Mouse (Mus musculus) adrenal gland (tissue): ENCODE results near the gene Tigd4.
"Not testable (repeated sequence)": the region's sequence is repeated elsewhere in the genome, so short reads cannot be mapped to it uniquely, and the experiment has no call there.

Experiments
- intact Hi-C: fragments of 180-260 bp; cut with DNase I; formaldehyde crosslinking; loops from one replicate; pipeline ENCODE4 v1.15.1; 2025
- long read RNA-seq, 2 experiments: library from polyadenylated mRNA; unstranded; transcript quantifications; one replicate each; pipeline ENCODE4 v2.0.0; 2020; ENCODE audit warnings: borderline replicate concordance in 1 of 2; ENCODE audit not compliant: insufficient replicate concordance in 1 of 2

Tigd4 gene
- long read RNA-seq, experiment 1 = 0 reads
- long read RNA-seq, experiment 2 = 0 reads

DNA sequence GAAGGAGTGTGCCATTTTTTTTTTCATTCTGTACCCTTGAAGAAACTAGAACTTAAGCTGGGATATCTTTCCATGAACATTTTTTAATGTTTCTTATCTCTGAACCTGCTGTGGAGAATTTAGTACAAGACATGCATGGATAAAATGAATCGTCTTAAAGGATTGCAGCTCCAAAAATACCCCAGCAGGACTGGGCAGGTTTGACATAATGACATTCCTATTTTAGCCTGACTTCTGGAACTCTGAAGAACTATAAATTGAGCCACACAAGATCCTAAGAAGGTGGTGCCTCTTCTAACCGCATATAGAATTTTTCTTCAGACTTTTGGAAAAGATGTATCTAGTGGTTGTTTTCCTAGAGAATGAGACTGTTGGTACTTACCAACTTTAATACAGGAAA lies at the start of gene Tigd4:
Gene Tigd4, plus strand, starts transcription at position 301 of the 400 bp plus-strand sequence.
- intact Hi-C loops = no loop called here

DNA sequence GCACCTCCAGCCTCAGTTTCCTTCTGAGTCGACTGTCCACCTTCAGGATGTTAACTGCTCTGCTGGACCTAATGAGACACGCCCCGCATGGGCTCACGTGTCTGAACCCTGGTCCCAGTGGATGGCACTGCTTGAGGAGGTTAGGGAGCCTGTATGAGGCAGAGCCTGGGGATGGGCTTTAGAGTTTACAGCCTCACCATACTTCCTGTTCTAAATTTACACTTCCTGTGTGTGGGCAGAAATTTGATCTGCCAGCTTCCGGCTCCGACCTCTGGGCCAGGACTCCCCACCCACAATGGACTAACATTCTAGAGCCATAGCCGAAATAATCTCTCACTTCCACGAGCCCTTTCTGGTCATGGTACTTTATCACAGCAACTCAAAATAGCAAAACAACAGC lies 46.2 kb upstream of the Tigd4 start:
- intact Hi-C loops = loop anchor here (10.0 kb wide), 1 partner anchor 372 kb away; the partner anchor contains the start of gene Gm6525

DNA sequence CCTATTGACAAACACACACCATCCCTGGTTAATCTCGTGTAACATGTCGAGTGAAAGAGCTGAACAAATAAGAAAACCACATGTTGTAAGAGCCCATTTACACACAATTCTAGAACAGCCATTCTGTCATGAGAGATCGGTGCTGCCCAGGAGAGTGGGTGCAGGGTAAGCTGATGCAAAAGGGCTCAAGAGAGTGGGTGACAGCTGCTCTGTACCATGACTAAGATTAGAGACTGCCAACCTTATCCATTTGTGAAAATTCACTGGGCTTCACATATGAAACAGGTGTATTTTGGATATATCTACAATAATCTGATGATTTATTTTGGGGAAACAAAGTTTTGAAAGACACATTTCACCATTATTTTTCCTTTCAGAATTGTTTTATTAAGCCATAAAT lies 37.6 kb upstream of the Tigd4 start:
- intact Hi-C loops = no loop called here

- intact Hi-C loops = no loop called here
Observed at GRCm38 (mm10) chr3:84558301-84558700, 35.1 kb upstream of the Tigd4 start.

- intact Hi-C loops = not testable (repeated sequence)
Observed at GRCm38 (mm10) chr3:84562911-84563310, 30.5 kb upstream of the Tigd4 start.

DNA sequence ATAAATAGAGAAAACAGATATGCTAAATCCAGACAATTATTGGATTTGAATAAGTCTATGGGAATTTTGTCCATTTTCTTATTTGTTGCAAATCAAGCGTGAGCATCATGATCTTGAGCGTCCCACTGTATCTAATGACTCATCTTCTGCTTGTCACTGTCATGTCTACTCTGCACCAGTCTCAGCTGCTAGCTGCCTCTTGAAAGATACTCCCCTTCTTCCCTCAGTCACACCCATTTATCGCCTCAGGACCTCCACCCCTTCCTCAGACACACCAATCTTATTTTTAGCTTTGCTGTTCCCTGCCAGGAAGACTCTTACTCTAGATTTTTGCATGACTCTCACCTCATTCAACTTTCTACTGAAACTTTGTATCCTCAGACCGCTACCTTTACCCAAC lies 30.0 kb upstream of the Tigd4 start:
- intact Hi-C loops = no loop called here

DNA sequence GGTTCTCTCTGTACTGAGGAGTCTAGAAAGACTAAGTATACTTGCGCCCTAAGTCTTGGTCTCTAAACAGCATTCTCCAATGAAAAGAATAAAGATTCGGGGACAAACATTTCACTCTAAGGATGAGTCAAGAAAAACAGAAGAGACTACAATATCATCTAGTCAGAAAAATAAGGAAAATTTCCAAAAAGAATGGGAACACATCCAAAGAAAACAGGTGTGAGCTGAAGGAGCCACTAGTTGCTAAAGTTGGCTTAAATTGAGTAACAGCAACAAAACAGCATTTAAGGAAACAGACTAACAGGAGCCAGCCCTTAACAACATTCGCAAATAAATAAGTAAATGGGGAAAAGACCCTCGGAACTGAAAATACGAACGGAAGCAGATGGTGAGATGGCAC lies 24.8 kb upstream of the Tigd4 start:
- intact Hi-C loops = no loop called here

- intact Hi-C loops = no loop called here
Observed at GRCm38 (mm10) chr3:84569587-84569986, 23.8 kb upstream of the Tigd4 start.

DNA sequence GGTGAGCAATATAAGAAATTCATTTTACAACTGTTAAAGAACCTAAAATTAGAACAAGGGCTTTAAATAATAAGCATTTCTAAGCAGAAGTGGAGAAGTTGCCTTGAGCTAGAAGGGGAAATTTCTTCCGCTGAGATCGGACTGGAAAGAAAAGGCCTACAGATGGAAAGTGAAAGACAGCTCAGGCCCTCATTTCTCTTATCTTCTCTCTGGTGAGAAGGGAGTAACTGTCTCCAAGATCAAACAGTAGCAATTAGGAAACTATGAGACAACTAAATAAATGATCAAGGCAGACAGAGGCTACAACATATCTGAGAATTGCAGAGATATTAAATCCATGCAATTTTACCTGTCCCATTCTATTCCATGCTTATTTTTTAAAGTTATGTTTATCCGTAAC lies 22.9 kb upstream of the Tigd4 start:
- intact Hi-C loops = no loop called here

- intact Hi-C loops = no loop called here
Observed at GRCm38 (mm10) chr3:84580716-84581115, 12.7 kb upstream of the Tigd4 start.

- intact Hi-C loops = no loop called here
Observed at GRCm38 (mm10) chr3:84581696-84582022, 11.7 kb upstream of the Tigd4 start.

DNA sequence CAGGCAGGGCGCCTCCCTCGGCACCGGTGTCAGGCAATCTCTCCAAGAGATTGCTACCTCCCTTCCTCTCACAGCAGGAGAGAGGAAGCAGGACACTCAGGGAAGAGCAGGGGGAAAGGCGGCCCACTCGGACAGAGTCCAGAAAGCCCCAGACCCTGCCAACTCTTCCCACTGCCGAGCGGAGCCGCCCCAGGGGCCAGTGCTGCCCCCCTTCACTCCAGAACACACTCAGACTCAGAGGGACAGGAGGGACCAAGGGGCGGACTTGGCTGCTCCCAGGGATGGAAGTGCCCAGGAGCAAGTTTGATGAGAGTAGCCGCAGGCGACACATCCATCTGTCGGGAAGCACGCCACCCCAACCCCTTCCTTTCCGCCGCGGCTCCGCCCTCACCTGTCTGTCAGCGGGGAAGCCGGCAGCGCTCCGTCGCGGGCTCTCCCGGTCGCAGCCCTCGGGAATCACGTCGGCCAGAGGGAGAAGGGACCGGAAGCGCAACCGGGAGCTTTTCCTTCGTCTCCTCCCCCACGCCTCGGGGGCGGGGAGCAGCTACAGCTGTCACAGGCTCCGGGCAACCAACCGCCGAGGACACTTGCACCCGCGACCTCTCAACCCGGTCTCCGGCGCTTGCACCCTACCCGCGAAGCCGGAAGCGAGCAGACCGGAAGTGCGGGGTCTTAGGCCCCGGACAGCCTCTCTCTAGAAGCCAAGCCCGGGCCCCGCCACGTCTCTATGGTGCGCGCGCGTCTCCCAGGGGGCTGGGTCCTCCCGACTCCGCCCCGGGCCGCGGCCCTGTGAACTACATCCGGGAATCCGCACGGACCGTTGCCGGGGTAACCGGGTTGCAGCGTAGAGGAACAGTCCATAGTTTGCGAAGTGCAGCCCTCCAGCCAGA lies 11.1 kb upstream of the Tigd4 start, which contains the start of gene Arfip1:
Gene Arfip1, minus strand, starts transcription at position 603 of the 890 bp plus-strand sequence.
- intact Hi-C loops = no loop called here

- intact Hi-C loops = no loop called here
Observed at GRCm38 (mm10) chr3:84582913-84583276, 10.5 kb upstream of the Tigd4 start.

DNA sequence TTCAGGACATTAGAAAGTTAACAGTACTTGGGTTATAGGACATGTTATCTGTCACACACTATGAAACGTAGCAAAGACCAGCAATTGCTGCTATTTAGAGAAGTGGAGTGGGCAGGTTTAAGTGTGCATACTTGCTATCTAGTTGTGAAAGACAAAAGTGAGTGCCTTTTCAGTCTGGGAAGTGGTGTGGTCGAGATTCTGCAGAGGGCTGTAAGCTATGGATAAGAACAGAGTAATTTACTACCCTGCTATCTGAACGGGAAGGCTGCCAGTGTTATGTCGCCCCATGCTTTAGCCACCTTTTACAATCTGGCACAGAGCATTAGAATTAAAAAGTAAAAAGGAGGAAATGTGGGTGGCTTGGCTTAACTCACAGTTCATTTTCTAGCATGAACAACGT lies 6.6 kb upstream of the Tigd4 start:
- intact Hi-C loops = no loop called here

DNA sequence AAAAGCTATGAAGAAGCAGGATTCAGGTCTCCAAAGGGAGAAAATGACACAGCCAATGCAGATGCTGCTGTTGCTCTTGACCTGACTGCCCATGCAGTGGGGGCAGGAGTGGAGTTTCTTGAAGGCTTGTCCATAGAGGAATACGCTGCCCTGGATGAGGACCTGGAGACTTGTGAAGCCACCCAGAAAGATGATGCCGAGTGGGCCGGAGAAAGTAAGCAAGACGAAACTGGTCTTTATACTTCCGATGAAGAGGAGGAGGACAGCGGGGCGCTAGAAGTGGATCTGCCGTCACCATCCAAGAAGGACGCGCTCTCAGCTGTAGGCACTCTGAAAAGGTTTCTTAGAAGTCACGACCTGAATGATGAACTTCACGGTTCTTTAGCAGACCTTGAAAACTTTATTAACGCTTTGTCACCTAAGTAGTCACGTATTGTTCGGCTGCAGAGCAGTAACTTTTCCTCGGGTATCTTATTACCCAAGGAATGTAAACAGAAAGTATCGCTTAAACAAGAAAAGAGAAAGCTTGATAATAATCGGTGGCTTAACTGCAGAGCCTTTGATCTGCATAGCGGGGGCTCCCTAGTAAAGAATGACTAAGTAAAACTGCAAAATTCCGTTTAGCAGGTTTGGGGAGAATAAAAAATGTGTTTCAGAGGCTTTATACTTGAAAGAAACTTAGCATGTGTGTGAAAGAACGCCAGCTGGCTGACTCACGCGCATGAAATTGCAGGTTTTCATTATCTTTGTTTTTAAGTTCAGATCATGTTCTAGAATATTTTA lies 1.7 kb downstream of the Tigd4 start:
- intact Hi-C loops = no loop called here

GRCm38 (mm10) chr3:84595677-84596234 lies 2.4 kb downstream of the Tigd4 start:
- intact Hi-C loops = no loop called here

DNA sequence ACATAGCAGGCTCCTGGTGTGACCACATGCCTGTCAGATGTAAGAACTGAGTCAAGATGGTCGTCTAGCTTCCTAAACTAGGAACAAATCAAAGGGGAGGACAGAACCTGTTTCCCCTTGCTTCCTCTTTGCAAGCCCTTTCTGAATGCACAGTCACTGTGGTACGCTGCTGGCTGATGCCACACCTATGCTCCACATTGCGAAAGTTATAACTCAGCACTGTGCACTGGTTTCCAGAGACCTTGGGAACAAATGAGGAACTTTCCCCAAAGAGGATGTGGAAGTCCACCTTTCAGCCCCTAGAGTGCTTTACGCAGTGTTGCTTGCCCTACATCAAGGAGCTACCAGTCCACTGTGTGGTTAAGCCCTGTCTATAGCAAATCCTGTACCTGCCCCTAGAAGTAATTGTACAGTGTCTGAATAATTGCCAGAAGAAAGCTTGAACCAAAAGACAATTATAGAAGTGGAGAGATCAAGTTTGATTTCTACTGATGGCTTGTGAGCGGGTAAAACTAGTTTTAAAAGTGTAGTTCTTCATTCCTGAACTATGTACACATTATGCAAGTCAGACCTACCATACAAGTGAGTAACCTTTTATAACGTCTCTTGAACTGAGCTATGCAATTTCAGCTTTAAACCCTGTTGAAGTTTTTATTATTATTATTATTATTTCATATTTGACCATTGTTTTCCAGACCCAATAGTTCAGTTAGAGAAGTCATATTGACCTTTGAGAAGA lies 4.8 kb downstream of the Tigd4 start:
- intact Hi-C loops = no loop called here

GRCm38 (mm10) chr3:84598756-84599155 lies 5.4 kb downstream of the Tigd4 start:
- intact Hi-C loops = no loop called here

GRCm38 (mm10) chr3:84601870-84602495 lies 8.6 kb downstream of the Tigd4 start:
- intact Hi-C loops = no loop called here

DNA sequence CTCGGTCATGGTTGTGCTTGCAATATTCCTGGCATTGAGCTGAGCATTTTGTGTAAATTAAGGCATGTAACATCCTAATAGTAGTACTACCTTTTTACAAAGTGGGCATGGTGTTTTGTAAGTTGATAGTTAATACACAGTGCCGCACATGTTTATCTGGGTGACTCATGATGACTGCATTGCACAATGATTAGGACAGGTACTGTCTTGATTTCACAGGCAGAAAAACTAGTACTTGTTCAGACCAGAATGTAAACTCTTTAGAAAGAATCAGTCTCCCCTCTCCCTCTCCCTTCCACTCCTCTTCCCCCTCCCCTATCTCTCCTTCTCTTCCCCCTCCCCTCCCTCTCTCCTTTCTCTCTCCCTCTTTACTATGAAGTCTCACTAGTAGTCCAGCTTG lies 9.4 kb downstream of the Tigd4 start:
- intact Hi-C loops = no loop called here

GRCm38 (mm10) chr3:84603212-84603611 lies 9.8 kb downstream of the Tigd4 start:
- intact Hi-C loops = no loop called here
